Mouse (Mus musculus): ENCODE results near the gene Rps12. TPM values are rescaled to one million over a fixed set of nuclear protein-coding genes. Genes with fewer than 3 reads are reported as not detected.
A peak's percentile ranks its signal among the peaks of the same experiment; 100 is the strongest.

Rps12 gene
- polyA plus RNA-seq, 1 experiment from 2014 or later = 235 TPM

- H3K9ac ChIP-seq = no peak overlapping the region
- DNase-seq (no peak), ATAC-seq (ENCODE audit: insufficient read depth) (no peak)
- WGBS = 52% methylated on average over 2 of the region's 2 CpGs
- no peak for TF ChIP-seq CTCF (IDR thresholded peaks at IDR 0.05; ENCODE audit: low read depth)
- 0 out of 2 replicates have a peak, but pooled peaks cover 4% of the 10 kb centered on the region for H3K4me1 ChIP-seq (ENCODE audit: insufficient read depth)
- H3K36me3 ChIP-seq (ENCODE audit: insufficient read depth) = peaks cover 39% of the 10 kb centered on the region
- H3K9me3 ChIP-seq (ENCODE audit: low read depth, low read length) = no peaks in the 10 kb centered on the region
- no peak overlapping the region for H3K27ac ChIP-seq (ENCODE audit: low read depth)
- H3K4me3 ChIP-seq (ENCODE audit: low read depth, low read length) = no peak overlapping the region
- H3K27me3 ChIP-seq (ENCODE audit: insufficient read depth, low read length) = no peaks in the 10 kb centered on the region
- peak overlapping the region; percentile 23; the same call in 1 of the 2 replicates for H3K4me2 ChIP-seq
Measured at GRCm38 (mm10) chr10:23784121-23784520, 3.0 kb downstream of the Rps12 start.

- Histone ChIP-seq H3K27me3 (ENCODE audit: insufficient read depth, low read length) (no peaks in the 10 kb centered on the region), H3K4me1 (ENCODE audit: insufficient read depth) (0 out of 2 replicates have a peak, but pooled peaks cover 2% of the 10 kb centered on the region), H3K4me2 (no peak overlapping the region), H3K9me3 (ENCODE audit: low read depth, low read length) (no peaks in the 10 kb centered on the region), H3K36me3 (ENCODE audit: insufficient read depth) (peaks cover 39% of the 10 kb centered on the region), H3K9ac (no peak overlapping the region), H3K4me3 (ENCODE audit: low read depth, low read length) (no peak overlapping the region), H3K27ac (ENCODE audit: low read depth) (no peak overlapping the region)
- ATAC-seq (ENCODE audit: insufficient read depth) (no peak), DNase-seq (no peak)
- WGBS = 21% methylated on average over 2 of the region's 2 CpGs
- TF ChIP-seq CTCF (IDR thresholded peaks at IDR 0.05; ENCODE audit: low read depth) = no peak
Measured at GRCm38 (mm10) chr10:23783493-23783884, 3.6 kb downstream of the Rps12 start.

- Histone ChIP-seq H3K27ac (ENCODE audit: low read depth) (no peak overlapping the region), H3K4me1 (ENCODE audit: insufficient read depth) (no peaks in the 10 kb centered on the region), H3K36me3 (ENCODE audit: insufficient read depth) (peaks cover 39% of the 10 kb centered on the region), H3K9me3 (ENCODE audit: low read depth, low read length) (no peaks in the 10 kb centered on the region), H3K4me3 (ENCODE audit: low read depth, low read length) (no peak overlapping the region), H3K4me2 (no peak overlapping the region), H3K9ac (no peak overlapping the region), H3K27me3 (ENCODE audit: insufficient read depth, low read length) (no peaks in the 10 kb centered on the region)
- WGBS = 38% methylated on average over 2 of the region's 2 CpGs
- TF ChIP-seq CTCF (IDR thresholded peaks at IDR 0.05; ENCODE audit: low read depth) = no peak
- ATAC-seq (ENCODE audit: insufficient read depth) = no peak
- no peak for DNase-seq
Measured at GRCm38 (mm10) chr10:23782855-23783492, 4.1 kb downstream of the Rps12 start.

GRCm38 (mm10) chr10:23781760-23782735, 5.0 kb downstream of the Rps12 start:
- no peak for ATAC-seq (ENCODE audit: insufficient read depth)
- no peaks in the 10 kb centered on the region for H3K27me3 ChIP-seq (ENCODE audit: insufficient read depth, low read length)
- no peak overlapping the region for H3K4me2 ChIP-seq
- DNase-seq = no peak
- no peak overlapping the region for H3K9ac ChIP-seq
- 0 out of 2 replicates have a peak, but pooled peaks have one; percentile 9 for TF ChIP-seq CTCF (IDR thresholded peaks at IDR 0.05; ENCODE audit: low read depth)
- 75% methylated on average over 11 of the region's 11 CpGs for WGBS
- no peaks in the 10 kb centered on the region for H3K4me1 ChIP-seq (ENCODE audit: insufficient read depth)
- peaks cover 39% of the 10 kb centered on the region for H3K36me3 ChIP-seq (ENCODE audit: insufficient read depth)
- H3K27ac ChIP-seq (ENCODE audit: low read depth) = no peak overlapping the region
- H3K4me3 ChIP-seq (ENCODE audit: low read depth, low read length) = no peak overlapping the region
- no peaks in the 10 kb centered on the region for H3K9me3 ChIP-seq (ENCODE audit: low read depth, low read length)

GRCm38 (mm10) chr10:23780539-23781275, 6.4 kb downstream of the Rps12 start:
- no peak for TF ChIP-seq CTCF (IDR thresholded peaks at IDR 0.05; ENCODE audit: low read depth)
- no peak overlapping the region for H3K9ac ChIP-seq
- H3K4me3 ChIP-seq (ENCODE audit: low read depth, low read length) = no peak overlapping the region
- no peak overlapping the region for H3K27ac ChIP-seq (ENCODE audit: low read depth)
- 72% methylated on average over 6 of the region's 6 CpGs for WGBS
- no peaks in the 10 kb centered on the region for H3K27me3 ChIP-seq (ENCODE audit: insufficient read depth, low read length)
- peaks cover 31% of the 10 kb centered on the region for H3K36me3 ChIP-seq (ENCODE audit: insufficient read depth)
- ATAC-seq (ENCODE audit: insufficient read depth) (peak; percentile 35; the same call in 1 of the 2 replicates), DNase-seq (peak; percentile 61)
- H3K4me2 ChIP-seq = no peak overlapping the region
- H3K9me3 ChIP-seq (ENCODE audit: low read depth, low read length) = no peaks in the 10 kb centered on the region
- no peaks in the 10 kb centered on the region for H3K4me1 ChIP-seq (ENCODE audit: insufficient read depth)

- no peak overlapping the region for H3K9ac ChIP-seq
- H3K36me3 ChIP-seq (ENCODE audit: insufficient read depth) = no peaks in the 10 kb centered on the region
- peak; percentile 53 for TF ChIP-seq CTCF (IDR thresholded peaks at IDR 0.05; ENCODE audit: low read depth)
- 0 out of 2 replicates have a peak, but pooled peaks have one; percentile 26 for ATAC-seq (ENCODE audit: insufficient read depth)
- H3K4me2 ChIP-seq = no peak overlapping the region
- 27% methylated on average over 5 of the region's 5 CpGs for WGBS
- no peak overlapping the region for H3K4me3 ChIP-seq (ENCODE audit: low read depth, low read length)
- H3K27ac ChIP-seq (ENCODE audit: low read depth) = no peak overlapping the region
- no peaks in the 10 kb centered on the region for H3K9me3 ChIP-seq (ENCODE audit: low read depth, low read length)
- peak; percentile 74 for DNase-seq
- no peaks in the 10 kb centered on the region for H3K4me1 ChIP-seq (ENCODE audit: insufficient read depth)
- H3K27me3 ChIP-seq (ENCODE audit: insufficient read depth, low read length) = no peaks in the 10 kb centered on the region
Measured at GRCm38 (mm10) chr10:23777288-23777945, 9.7 kb downstream of the Rps12 start.

All from lung, embryonic 14.5 days (tissue).